Mouse (Mus musculus) intestine, embryonic 14.5 days (tissue): ENCODE results near the gene Bud13. TPM values are rescaled to one million over a fixed set of nuclear protein-coding genes. Genes with fewer than 3 reads are reported as not detected.
"Not testable (repeated sequence)": the region's sequence is repeated elsewhere in the genome, so short reads cannot be mapped to it uniquely, and the experiment has no call there.

Experiments
- ATAC-seq: fragments of 200-750 bp; cut with Nextera tagmentation; replicated peaks from 2 replicates; pipeline ENCODE4 v1.8.0; 2017; ENCODE audit warnings: low read depth, moderate number of reproducible peaks, moderate TSS enrichment, moderate library complexity; ENCODE audit not compliant: low FRiP score, low TSS enrichment
- DNase-seq: peaks from one replicate; pipeline ENCODE4 v3.0.0-alpha.2; 2018; ENCODE audit warnings: low spot score
- H3K27ac ChIP-seq: fragments of 300-500 bp; sonication (generic); 2 replicates; pipeline ENCODE4 v1.5.1; 2014; ENCODE audit warnings: low read depth, mild to moderate bottlenecking, control low read depth
- H3K27me3 ChIP-seq: fragments of 300-500 bp; sonication (generic); replicated peaks from 2 replicates; pipeline ENCODE4 v1.6.1; 2014; ENCODE audit warnings: low read length, control low read depth; ENCODE audit not compliant: control insufficient read depth, insufficient read depth
- H3K36me3 ChIP-seq: fragments of 300-500 bp; sonication (generic); 2 replicates; pipeline ENCODE4 v1.6.1; 2014; ENCODE audit warnings: low read length, control low read depth; ENCODE audit not compliant: control insufficient read depth, insufficient read depth
- H3K4me1 ChIP-seq: fragments of 300-500 bp; sonication (generic); replicated peaks from 2 replicates; pipeline ENCODE4 v1.6.1; 2014; ENCODE audit warnings: low read length, control low read depth, mixed read lengths; ENCODE audit not compliant: control insufficient read depth, insufficient read depth
- H3K4me2 ChIP-seq: fragments of 300-500 bp; sonication (generic); 2 replicates; pipeline ENCODE4 v1.6.1; 2014; ENCODE audit warnings: low read length
- H3K4me3 ChIP-seq: fragments of 300-500 bp; sonication (generic); 2 replicates; pipeline ENCODE4 v1.5.1; 2014; ENCODE audit warnings: low read depth, low read length, control low read depth, mixed read lengths
- H3K9ac ChIP-seq: fragments of 300-500 bp; sonication (generic); 2 replicates; pipeline ENCODE4 v1.6.1; 2014; ENCODE audit warnings: mild to moderate bottlenecking, low read length
- H3K9me3 ChIP-seq: fragments of 300-500 bp; sonication (generic); 2 replicates; pipeline ENCODE4 v1.6.1; 2016; ENCODE audit warnings: low read length, control low read depth; ENCODE audit not compliant: control insufficient read depth
- WGBS: fragments of 180-500 bp; shearing (Covaris S2); extraction: QIAGEN DNeasy Blood & Tissue Kit; methylation state at CpG from one replicate; pipeline ENCODE4 v1.1.7; 2014; 5-methylcytosine and 5-hydroxymethylcytosine counted together
- polyA plus RNA-seq: library from polyadenylated mRNA; unstranded; fragments of >200 nt; fragmentation: Nextera tagmentation; extraction: Ambion mirVana; gene quantifications from 2 replicates; pipeline ENCODE4 v1.2.1, GENCODE M21; 2014

The Bud13 gene
- polyA plus RNA-seq, 1 experiment from 2014 or later, result 25.1 TPM

DNA sequence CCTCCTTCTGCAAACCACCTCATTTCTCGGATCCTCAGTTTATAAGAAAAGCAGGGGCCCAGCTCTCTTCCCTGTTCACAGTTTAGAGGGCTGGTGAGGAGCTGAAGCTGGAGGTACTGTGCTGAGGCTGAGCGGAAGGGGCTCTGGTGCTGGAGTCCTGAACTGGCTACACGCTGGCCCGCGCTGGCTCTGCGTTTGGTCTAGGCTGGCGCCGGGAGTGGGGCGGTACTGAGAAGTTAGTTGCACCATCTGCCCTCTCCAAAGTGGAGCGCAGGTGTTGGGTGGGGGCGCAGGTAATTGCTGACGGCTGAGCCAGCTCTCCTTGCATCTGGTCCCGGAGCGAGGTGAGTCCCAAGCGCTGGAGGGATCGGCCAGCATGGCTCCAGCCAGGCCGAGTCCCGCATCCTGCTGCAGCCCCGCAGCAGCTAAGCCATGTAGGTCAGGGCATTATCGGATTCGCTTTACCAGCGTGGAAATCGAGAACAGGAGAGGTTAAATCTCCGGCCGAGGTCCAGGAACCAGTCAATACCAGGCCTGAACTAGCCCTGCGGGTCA is 51.7 kb downstream of the Bud13 start:
- no peak for ATAC-seq
- Histone ChIP-seq H3K27me3 (0 out of 2 replicates have a peak, but pooled peaks cover 3% of the 10 kb centered on the region), H3K4me2 (no peak overlapping the region), H3K9me3 (no peaks in the 10 kb centered on the region), H3K4me3 (no peak overlapping the region), H3K9ac (no peak overlapping the region), H3K4me1 (no peaks in the 10 kb centered on the region), H3K36me3 (no peaks in the 10 kb centered on the region), H3K27ac (no peak overlapping the region)
- DNase-seq, result no peak
- 38% methylated on average over 26 of the region's 26 CpGs for WGBS

GRCm38 (mm10) chr9:46335461-46335995 is 52.7 kb downstream of the Bud13 start:
- 77% methylated on average over 10 of the region's 10 CpGs for WGBS
- Histone ChIP-seq H3K9me3 (no peaks in the 10 kb centered on the region), H3K27ac (no peak overlapping the region), H3K4me3 (no peak overlapping the region), H3K4me1 (no peaks in the 10 kb centered on the region), H3K9ac (no peak overlapping the region), H3K36me3 (no peaks in the 10 kb centered on the region), H3K27me3 (0 out of 2 replicates have a peak, but pooled peaks cover 3% of the 10 kb centered on the region), H3K4me2 (no peak overlapping the region)
- ATAC-seq (no peak), DNase-seq (no peak)

GRCm38 (mm10) chr9:46336294-46336693 is 53.5 kb downstream of the Bud13 start:
- not testable (repeated sequence) for H3K9ac ChIP-seq, H3K4me1 ChIP-seq, H3K27me3 ChIP-seq, H3K36me3 ChIP-seq, H3K4me2 ChIP-seq, ATAC-seq, H3K9me3 ChIP-seq, DNase-seq, H3K4me3 ChIP-seq, H3K27ac ChIP-seq
- WGBS, result 74% methylated on average over 13 of the region's 14 CpGs

DNA sequence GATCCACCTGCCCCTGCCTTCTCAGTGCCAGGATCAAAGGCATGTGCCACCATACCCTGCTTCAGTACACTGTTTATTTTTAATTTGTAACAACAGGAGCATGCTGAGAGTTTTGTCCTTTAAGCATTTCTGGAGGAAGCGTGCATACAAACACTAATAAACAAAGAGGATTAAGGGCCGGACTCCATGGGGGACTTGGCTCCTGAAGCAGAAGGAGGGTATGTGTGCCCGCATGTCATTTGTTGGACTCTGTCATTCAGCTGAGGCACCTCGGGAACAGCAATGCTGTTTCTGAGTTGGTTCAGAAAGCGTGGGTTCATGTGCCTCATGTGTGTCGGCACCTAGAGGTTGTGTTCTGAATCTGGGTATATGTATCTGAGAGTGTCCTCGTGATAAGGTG is 54.5 kb downstream of the Bud13 start:
- ATAC-seq (no peak), DNase-seq (no peak)
- Histone ChIP-seq H3K27me3 (0 out of 2 replicates have a peak, but pooled peaks cover 3% of the 10 kb centered on the region), H3K27ac (no peak overlapping the region), H3K36me3 (no peaks in the 10 kb centered on the region), H3K4me1 (no peaks in the 10 kb centered on the region), H3K9ac (no peak overlapping the region), H3K4me2 (no peak overlapping the region), H3K9me3 (no peaks in the 10 kb centered on the region), H3K4me3 (no peak overlapping the region)
- 62% methylated on average over 7 of the region's 7 CpGs for WGBS

- 0 out of 2 replicates have a peak, but pooled peaks cover 3% of the 10 kb centered on the region for H3K27me3 ChIP-seq
- H3K9ac ChIP-seq, result no peak overlapping the region
- no peak overlapping the region for H3K27ac ChIP-seq
- ATAC-seq (0 out of 2 replicates have a peak, but pooled peaks have one; percentile 23), DNase-seq (no peak)
- no peaks in the 10 kb centered on the region for H3K9me3 ChIP-seq
- H3K4me3 ChIP-seq, result no peak overlapping the region
- H3K4me1 ChIP-seq, result no peaks in the 10 kb centered on the region
- WGBS, result 11% methylated on average over 3 of the region's 3 CpGs
- H3K36me3 ChIP-seq, result no peaks in the 10 kb centered on the region
- no peak overlapping the region for H3K4me2 ChIP-seq
These were observed 55.1 kb downstream of the Bud13 start for GRCm38 (mm10) chr9:46337852-46338291.

DNA sequence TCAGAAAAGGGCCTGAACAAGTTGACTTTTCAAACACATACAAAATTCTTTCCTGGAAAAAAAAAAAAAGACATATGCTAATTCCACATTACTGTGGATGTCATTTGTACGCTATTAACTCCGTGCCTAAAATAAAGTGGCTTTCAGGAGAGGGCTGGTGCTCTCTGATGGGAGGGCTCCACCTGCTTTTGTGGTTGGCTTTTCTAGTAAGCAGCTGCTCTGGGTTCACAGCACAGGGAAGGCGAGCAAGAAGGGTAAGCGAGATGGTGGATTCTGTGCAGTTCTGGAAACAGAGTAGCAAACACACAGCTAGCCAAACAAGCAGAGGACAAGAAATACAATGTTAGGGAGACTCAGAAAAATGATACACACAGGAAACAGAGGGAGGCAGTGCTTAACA is 55.6 kb downstream of the Bud13 start:
- H3K4me2 ChIP-seq, result no peak overlapping the region
- no peaks in the 10 kb centered on the region for H3K36me3 ChIP-seq
- no peak for ATAC-seq
- no peak overlapping the region for H3K9ac ChIP-seq
- no peak overlapping the region for H3K4me3 ChIP-seq
- no peak for DNase-seq
- H3K27me3 ChIP-seq, result 0 out of 2 replicates have a peak, but pooled peaks cover 3% of the 10 kb centered on the region
- H3K9me3 ChIP-seq, result no peaks in the 10 kb centered on the region
- WGBS, result 46% methylated on average over 4 of the region's 4 CpGs
- no peak overlapping the region for H3K27ac ChIP-seq
- no peaks in the 10 kb centered on the region for H3K4me1 ChIP-seq

DNA sequence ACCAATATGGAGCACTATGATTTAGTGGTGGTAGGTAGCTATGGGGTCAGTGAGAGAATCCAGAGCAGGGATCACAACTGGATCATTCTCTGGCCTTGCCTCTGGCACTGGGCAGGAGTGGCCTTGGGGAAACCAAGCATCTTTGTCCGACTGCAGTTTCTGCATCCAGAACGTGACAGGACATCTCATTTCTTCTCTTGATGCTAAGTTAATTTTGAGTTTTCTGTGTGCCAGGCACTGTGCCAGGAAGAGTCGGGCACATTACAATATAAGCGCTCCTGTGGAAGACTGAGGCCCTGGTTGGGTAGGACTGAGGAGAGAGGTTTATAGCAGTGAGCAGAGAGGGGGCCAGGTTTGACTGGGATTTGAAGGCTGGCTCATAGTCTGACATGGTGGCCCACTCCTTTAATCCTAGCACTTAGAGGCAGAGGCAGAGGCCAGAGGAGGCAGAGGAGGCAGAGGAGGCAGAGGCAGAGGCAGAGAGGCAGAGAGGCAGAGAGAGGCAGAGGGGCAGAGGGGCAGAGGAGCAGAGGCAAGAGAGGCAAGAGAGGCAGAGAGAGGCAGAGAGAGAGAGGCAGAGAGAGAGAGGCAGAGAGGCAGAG is 56.3 kb downstream of the Bud13 start:
- ATAC-seq (no peak), DNase-seq (no peak)
- no peaks in the 10 kb centered on the region for H3K36me3 ChIP-seq
- no peaks in the 10 kb centered on the region for H3K4me1 ChIP-seq
- 0 out of 2 replicates have a peak, but pooled peaks cover 3% of the 10 kb centered on the region for H3K27me3 ChIP-seq
- no peak overlapping the region for H3K4me2 ChIP-seq
- no peak overlapping the region for H3K27ac ChIP-seq
- H3K4me3 ChIP-seq, result no peak overlapping the region
- H3K9me3 ChIP-seq, result no peaks in the 10 kb centered on the region
- H3K9ac ChIP-seq, result no peak overlapping the region
- WGBS, result 87% methylated on average over 4 of the region's 4 CpGs

DNA sequence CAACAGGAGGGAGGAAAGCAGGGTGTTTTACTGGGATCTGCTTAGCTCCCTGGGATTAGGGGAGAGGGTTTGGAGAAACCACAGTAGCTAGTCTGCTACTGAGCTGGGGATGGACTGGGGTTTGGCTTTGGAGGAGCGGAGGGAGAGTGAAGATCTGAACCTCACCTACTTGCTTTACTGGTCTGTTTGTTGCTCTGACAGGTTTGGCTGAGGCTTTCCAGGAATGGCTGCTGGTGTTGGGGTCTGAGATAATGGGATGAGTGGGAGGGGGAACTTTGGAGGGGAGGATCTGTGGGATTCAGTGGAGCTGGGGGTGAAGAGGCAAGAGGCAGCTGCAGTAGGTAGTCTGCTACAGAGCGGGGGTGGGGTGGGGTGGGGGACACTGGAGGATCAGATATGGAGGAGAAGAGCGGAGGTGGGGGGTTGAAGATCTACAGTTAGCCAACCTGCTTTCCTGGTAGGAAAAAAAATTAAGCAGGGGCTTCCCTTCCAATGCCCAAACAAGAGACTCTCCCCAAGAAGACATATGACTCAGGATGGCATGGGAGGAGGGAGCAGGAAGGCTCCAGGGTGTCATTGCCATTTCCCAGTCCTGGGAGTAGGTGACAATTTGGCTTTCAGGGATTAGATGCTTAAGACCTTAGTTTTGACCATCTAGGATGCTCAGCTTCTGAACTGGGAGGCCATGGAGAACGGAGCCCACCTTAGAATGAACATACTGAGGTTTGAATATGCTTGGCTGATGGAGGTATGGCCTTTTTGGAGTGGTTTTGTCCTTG is 63.3 kb downstream of the Bud13 start:
- no peaks in the 10 kb centered on the region for H3K9me3 ChIP-seq
- no peaks in the 10 kb centered on the region for H3K36me3 ChIP-seq
- no peak overlapping the region for H3K27ac ChIP-seq
- H3K4me2 ChIP-seq, result no peak overlapping the region
- H3K27me3 ChIP-seq, result no peaks in the 10 kb centered on the region
- WGBS, result 71% methylated on average over 4 of the region's 4 CpGs
- no peaks in the 10 kb centered on the region for H3K4me1 ChIP-seq
- no peak overlapping the region for H3K4me3 ChIP-seq
- no peak for ATAC-seq
- peak; percentile 25 for DNase-seq
- no peak overlapping the region for H3K9ac ChIP-seq
